Mouse (Mus musculus) pancreas, adult 10 weeks (tissue): ENCODE measurements around the gene Il9r. TPM values are rescaled to one million over a fixed set of nuclear protein-coding genes. Genes with fewer than 3 reads are reported as not detected.

ENCODE experiments used
- polyA plus RNA-seq: library from polyadenylated mRNA; stranded (reverse); fragments of 350-450 nt; fragmentation: Illumina TruSeq; extraction: RNeasy Lipid Tissue Mini Kit (QIAGEN cat#74804); gene quantifications from one replicate; pipeline ENCODE4 v1.2.3, GENCODE M21; 2015; ENCODE audit warnings: low read depth, low replicate concordance; ENCODE audit not compliant: insufficient read depth

The Il9r gene
- polyA plus RNA-seq = not detected

GRCm38 (mm10) chr11:32200075-32200601 lies at the start of gene Il9r:
TSS of gene Il9r (minus strand) at chr11:32200279.

GRCm38 (mm10) chr11:32226124-32226871 lies 26.2 kb upstream of the Il9r start, which contains the start of gene Mpg:
TSS of gene Mpg (plus strand) at chr11:32226505.

GRCm38 (mm10) chr11:32221951-32222409 lies 21.9 kb upstream of the Il9r start, which contains the start of gene Rhbdf1:
TSS of gene Rhbdf1 (minus strand) at chr11:32222300.

GRCm38 (mm10) chr11:32205058-32205873 lies 5.2 kb upstream of the Il9r start, which contains the start of gene Snrnp25:
TSS of gene Snrnp25 (plus strand) at chr11:32205415.

Other genes with a start within 250 kb of the Il9r start
- not detected for gene 4930524B15Rik, start 234.7 kb downstream of the Il9r start, polyA plus RNA-seq
- gene Nsg2, start 199.8 kb downstream of the Il9r start, polyA plus RNA-seq = 1.6 TPM
- gene Snrnp25, start 5.1 kb upstream of the Il9r start, polyA plus RNA-seq = 2.9 TPM
- gene Rhbdf1, start 22.0 kb upstream of the Il9r start, polyA plus RNA-seq = 21.8 TPM
- 7.2 TPM for gene Mpg, start 26.2 kb upstream of the Il9r start, polyA plus RNA-seq
- 15.8 TPM for gene Nprl3, start 67.4 kb upstream of the Il9r start, polyA plus RNA-seq
- not detected for gene Hba-x, start 76.1 kb upstream of the Il9r start, polyA plus RNA-seq
- 1,664 TPM for gene Hba-a1, start 83.2 kb upstream of the Il9r start, polyA plus RNA-seq
- not detected for gene Hbq1b, start 86.7 kb upstream of the Il9r start, polyA plus RNA-seq
- 1,706 TPM for gene Hba-a2, start 96.2 kb upstream of the Il9r start, polyA plus RNA-seq
- not detected for gene Hbq1a, start 99.8 kb upstream of the Il9r start, polyA plus RNA-seq
- gene Sh3pxd2b, start 147.5 kb upstream of the Il9r start, polyA plus RNA-seq = 2.8 TPM